Mouse (Mus musculus) ES-E14 (cell line): ENCODE data around the gene Sec23b. TPM values are rescaled to one million over a fixed set of nuclear protein-coding genes. Genes with fewer than 3 reads are reported as not detected.

Experiments used
- DNase-seq: peaks from one replicate; pipeline ENCODE4 v3.0.0-alpha.2; 2013; ENCODE audit warnings: low read depth, low spot score
- H3K27ac ChIP-seq: 2 replicates; pipeline ENCODE4 v1.5.1; 2012; ENCODE audit warnings: low read depth, mild to moderate bottlenecking, low read length, moderate library complexity, mixed read lengths; ENCODE audit not compliant: poor library complexity, insufficient read depth, severe bottlenecking
- H3K36me3 ChIP-seq: 2 replicates; pipeline ENCODE4 v1.6.1; 2012; ENCODE audit warnings: mild to moderate bottlenecking, low read length, moderate library complexity, mixed read lengths; ENCODE audit not compliant: control insufficient read depth, poor library complexity, insufficient read depth, severe bottlenecking
- H3K4me1 ChIP-seq, 2 experiments: fragments of 150-350 bp in 1 of 2; sonication (generic) in 1 of 2; 2 replicates each; pipeline ENCODE4 v1.6.1; 2012; ENCODE audit warnings: low read length in 2 of 2, mild to moderate bottlenecking in 1 of 2, mixed read lengths in 1 of 2; ENCODE audit not compliant: control insufficient read depth in 2 of 2, insufficient read depth in 2 of 2, poor library complexity in 1 of 2
- H3K4me3 ChIP-seq, 2 experiments: fragments of 150-350 bp in 1 of 2; sonication (generic) in 1 of 2; 2 replicates each; pipeline ENCODE4 v1.5.1; 2012; ENCODE audit warnings: low read length in 2 of 2, low read depth in 1 of 2, mild to moderate bottlenecking in 1 of 2, mixed read lengths in 1 of 2; ENCODE audit not compliant: insufficient read depth in 1 of 2, poor library complexity in 1 of 2, severe bottlenecking in 1 of 2
- H3K9ac ChIP-seq: 2 replicates; pipeline ENCODE4 v1.6.1; 2012; ENCODE audit warnings: low read depth, mild to moderate bottlenecking, low read length, mixed read lengths; ENCODE audit not compliant: poor library complexity, insufficient read depth, severe bottlenecking
- H3K9me3 ChIP-seq: fragments of 150-350 bp; sonication (generic); 2 replicates; pipeline ENCODE4 v1.6.1; 2012; ENCODE audit warnings: low read depth, mild to moderate bottlenecking, low read length; ENCODE audit not compliant: control insufficient read depth, insufficient read depth
- CHD2 ChIP-seq: IDR thresholded peaks from 2 replicates; pipeline ENCODE4 v1.6.1; 2014; ENCODE audit warnings: mild to moderate bottlenecking, low read depth, low read length, inconsistent platforms
- HCFC1 ChIP-seq: IDR thresholded peaks from 2 replicates; pipeline ENCODE4 v1.6.1; 2012; ENCODE audit warnings: low read length, inconsistent platforms, borderline replicate concordance; ENCODE audit not compliant: insufficient read depth
- MAFK ChIP-seq: IDR thresholded peaks from 2 replicates; pipeline ENCODE4 v1.6.1; 2014; ENCODE audit warnings: mild to moderate bottlenecking, low read depth, low read length, inconsistent platforms; ENCODE audit not compliant: insufficient read depth
- ZC3H11A ChIP-seq: IDR thresholded peaks from 2 replicates; pipeline ENCODE4 v1.6.1; 2012; ENCODE audit warnings: low read depth, mild to moderate bottlenecking, inconsistent platforms, low read length, borderline replicate concordance
- ZNF384 ChIP-seq: IDR thresholded peaks from 2 replicates; pipeline ENCODE4 v1.6.1; 2012; ENCODE audit warnings: low read depth, low read length, inconsistent platforms
- in situ Hi-C, 2 experiments: fragments of 600-800 bp; cut with MboI; formaldehyde crosslinking; loops; one replicate each; pipeline ENCODE4 v1.15.1; 2025; ENCODE audit warnings: low sequenced_read_pairs in 2 of 2, inconsistent platforms in 1 of 2; ENCODE audit not compliant: unreplicated experiment in 2 of 2
- total RNA-seq: library from RNA; depleted of rRNA; stranded (reverse); fragments of 300-350 nt; gene quantifications from 2 replicates; pipeline ENCODE4 v1.2.3, GENCODE M21; 2012; rRNA removed

Sec23b gene
- total RNA-seq, result 78.5 and 95.8 TPM in 2 replicates

DNA sequence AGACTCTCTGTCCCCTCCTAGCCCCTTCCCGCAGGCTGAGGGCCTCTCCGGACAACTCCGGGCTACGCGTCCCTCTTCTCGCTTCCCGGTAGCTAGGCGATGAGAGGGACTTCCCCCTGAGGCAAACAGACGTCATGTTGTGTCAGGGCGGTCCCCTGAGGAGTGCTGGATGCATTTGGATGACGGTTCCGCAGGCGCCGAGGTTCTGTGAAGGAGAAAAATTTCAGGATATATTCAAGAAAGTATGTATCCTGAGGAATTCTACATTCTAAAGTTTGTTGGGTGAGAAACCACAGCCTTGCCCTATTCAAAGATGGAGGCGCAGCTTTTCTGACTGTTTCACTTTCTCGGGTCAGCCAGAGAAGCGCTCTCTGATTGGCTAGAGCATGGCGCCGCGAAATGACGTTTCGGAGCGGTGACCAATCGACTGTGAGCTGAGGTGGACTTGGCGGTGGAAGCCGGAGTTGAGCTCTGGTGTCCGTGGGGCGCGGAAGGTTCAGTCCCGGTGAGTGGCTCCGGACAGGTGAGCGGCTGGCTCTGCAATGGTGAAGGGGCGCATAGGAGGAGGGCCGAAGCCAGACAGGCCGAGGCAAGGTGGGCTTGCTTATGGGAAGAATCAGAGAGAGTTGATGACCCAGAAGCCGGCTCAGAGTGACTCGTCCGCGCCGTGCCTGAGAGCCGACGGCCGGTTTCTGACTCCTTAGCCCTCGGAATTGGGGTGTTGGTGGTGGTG is at the start of gene Sec23b:
Gene Sec23b (plus strand): TSS at position 410 of the 733 bp plus-strand sequence.
- in situ Hi-C loops, result no loop called here
- Histone ChIP-seq H3K4me3 (peak within 1 kb of the TSS; percentile 82 to 90), H3K9ac (peak within 1 kb of the TSS; percentile 93), H3K36me3 (no peaks in the 10 kb centered on the region; the same call in 1 of the 2 replicates), H3K4me1 (peaks cover 0 to 4% of the 10 kb centered on the region in 2 experiments; a peak in 1 of 4 replicates), H3K27ac (peak within 1 kb of the TSS; percentile 32), H3K9me3 (no peaks in the 10 kb centered on the region)
- TF ChIP-seq CHD2 (no peak), HCFC1 (peak; percentile 79; the same call in 1 of the 2 replicates)
- peak; percentile 96 for DNase-seq

DNA sequence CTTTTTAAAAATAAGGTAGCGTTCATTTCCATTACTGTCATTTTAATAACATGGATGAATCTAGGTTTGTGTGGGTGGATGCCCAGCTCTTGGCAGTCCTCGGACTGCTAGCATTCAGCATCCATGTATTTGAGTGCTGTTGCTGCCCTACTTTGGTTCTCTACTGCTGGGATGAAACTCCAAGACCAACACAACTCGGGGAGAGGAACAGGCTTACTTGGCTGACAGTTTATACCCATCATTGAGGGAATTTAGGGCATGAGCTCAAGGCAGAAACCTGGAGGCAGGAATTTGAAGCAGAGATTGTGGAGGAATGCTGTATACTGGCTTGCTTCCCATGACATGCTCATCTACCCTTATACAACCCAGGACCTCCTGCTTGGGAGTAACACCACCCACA is 41.4 kb upstream of the Sec23b start:
- in situ Hi-C loops, result no loop called here
- TF ChIP-seq ZC3H11A (no peak), HCFC1 (no peak), CHD2 (no peak), MAFK (no peak), ZNF384 (no peak)
- Histone ChIP-seq H3K9me3 (no peaks in the 10 kb centered on the region), H3K36me3 (no peaks in the 10 kb centered on the region), H3K4me1 (no peaks in the 10 kb centered on the region), H3K4me3 (no peak overlapping the region), H3K9ac (no peak overlapping the region), H3K27ac (no peak overlapping the region)
- DNase-seq, result no peak

DNA sequence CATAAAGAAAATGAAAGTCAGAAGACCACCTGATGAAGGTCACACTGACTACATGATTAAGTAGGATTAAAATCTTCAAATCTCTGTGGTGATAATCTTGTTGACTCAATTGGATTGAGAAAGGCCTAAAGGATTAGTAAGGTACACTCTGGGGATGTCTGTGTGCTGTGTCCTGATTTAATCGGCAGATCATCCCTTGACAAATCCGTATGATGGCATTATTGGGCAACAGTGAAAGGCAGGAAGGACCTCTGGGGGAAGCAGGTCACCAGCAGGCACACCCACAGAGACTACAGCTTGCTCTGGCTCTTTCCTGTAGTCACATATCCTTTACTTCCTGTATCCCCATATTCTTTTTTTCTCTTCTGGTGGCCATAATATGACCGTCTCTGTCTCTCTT is 36.3 kb upstream of the Sec23b start:
- H3K9ac ChIP-seq, result no peak overlapping the region
- no peaks in the 10 kb centered on the region for H3K4me1 ChIP-seq
- H3K4me3 ChIP-seq, result no peak overlapping the region
- H3K27ac ChIP-seq, result no peak overlapping the region
- no peak for DNase-seq
- H3K36me3 ChIP-seq, result no peaks in the 10 kb centered on the region
- TF ChIP-seq ZC3H11A (no peak), CHD2 (no peak), ZNF384 (no peak), HCFC1 (no peak), MAFK (no peak)
- in situ Hi-C loops, result no loop called here
- H3K9me3 ChIP-seq, result no peaks in the 10 kb centered on the region

DNA sequence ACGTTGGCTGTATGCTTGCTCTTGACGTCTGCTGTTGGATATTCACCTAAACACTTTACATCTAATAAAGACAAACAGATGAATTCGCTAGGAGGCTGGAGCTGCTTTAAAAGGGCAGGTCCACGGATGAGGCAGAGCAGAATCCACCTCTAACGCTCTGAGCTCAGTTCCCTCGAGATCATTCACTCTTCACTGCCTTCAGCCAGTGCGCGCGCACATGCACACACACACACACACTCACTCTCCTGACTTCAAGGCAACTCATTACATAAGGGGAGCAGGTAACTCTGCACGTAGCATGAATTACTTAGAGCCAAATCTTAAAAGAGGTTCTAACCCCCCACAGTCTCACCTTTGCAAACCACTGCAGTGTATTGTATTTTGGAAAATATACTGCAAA is 30.2 kb upstream of the Sec23b start:
- in situ Hi-C loops, result no loop called here
- no peaks in the 10 kb centered on the region for H3K9me3 ChIP-seq
- H3K27ac ChIP-seq, result no peak overlapping the region
- 0 out of 4 replicates have a peak, but pooled peaks cover 0 to 2% of the 10 kb centered on the region in 2 experiments for H3K4me1 ChIP-seq
- TF ChIP-seq ZC3H11A (no peak), MAFK (no peak)
- no peak overlapping the region for H3K4me3 ChIP-seq
- H3K9ac ChIP-seq, result no peak overlapping the region
- peaks cover 2% of the 10 kb centered on the region for H3K36me3 ChIP-seq
- no peak for DNase-seq
